Mouse (Mus musculus) neural tube, embryonic 10.5 days (tissue): ENCODE data around the gene Zfp213.

ENCODE experiments used
- DNase-seq: peaks from one replicate; pipeline ENCODE4 v3.0.0-alpha.2; 2017; ENCODE audit warnings: low spot score; ENCODE audit errors: extremely low spot score

Zfp213 gene

GRCm38 (mm10) chr17:23574130-23574529, 10.1 kb upstream of the Zfp213 start:
- DNase-seq = no peak

GRCm38 (mm10) chr17:23572059-23572458, 8.0 kb upstream of the Zfp213 start:
- no peak for DNase-seq

GRCm38 (mm10) chr17:23571084-23571483, 7.0 kb upstream of the Zfp213 start:
- DNase-seq = peak; percentile 20

GRCm38 (mm10) chr17:23570017-23570416, 6.0 kb upstream of the Zfp213 start:
- no peak for DNase-seq

- no peak for DNase-seq
Observed at GRCm38 (mm10) chr17:23568370-23568769, 4.3 kb upstream of the Zfp213 start.

- no peak for DNase-seq
Observed at GRCm38 (mm10) chr17:23566787-23567186, 2.7 kb upstream of the Zfp213 start.

- DNase-seq = no peak
Observed at GRCm38 (mm10) chr17:23564368-23564715, 304 bp upstream of the Zfp213 start.

- peak; percentile 35 for DNase-seq
Observed at GRCm38 (mm10) chr17:23559767-23560166, 4.3 kb downstream of the Zfp213 start.

- no peak for DNase-seq
Observed at GRCm38 (mm10) chr17:23555243-23555916, 8.7 kb downstream of the Zfp213 start.

GRCm38 (mm10) chr17:23554321-23554720, 9.7 kb downstream of the Zfp213 start:
- DNase-seq = no peak

GRCm38 (mm10) chr17:23553634-23554120, 10.4 kb downstream of the Zfp213 start:
- DNase-seq = no peak

- DNase-seq = no peak
Observed at GRCm38 (mm10) chr17:23552896-23553633, 11.0 kb downstream of the Zfp213 start.

GRCm38 (mm10) chr17:23551963-23552362, 12.1 kb downstream of the Zfp213 start:
- DNase-seq = no peak

- DNase-seq = no peak
Observed at GRCm38 (mm10) chr17:23551416-23551815, 12.6 kb downstream of the Zfp213 start.

GRCm38 (mm10) chr17:23550856-23551255, 13.2 kb downstream of the Zfp213 start:
- no peak for DNase-seq

- peak; percentile 95 for DNase-seq
Observed at GRCm38 (mm10) chr17:23550188-23550791, 13.7 kb downstream of the Zfp213 start.

GRCm38 (mm10) chr17:23549441-23549840, 14.6 kb downstream of the Zfp213 start:
- DNase-seq = peak; percentile 36

GRCm38 (mm10) chr17:23548615-23549014, 15.4 kb downstream of the Zfp213 start:
- peak; percentile 95 for DNase-seq

GRCm38 (mm10) chr17:23547681-23548443, 16.2 kb downstream of the Zfp213 start:
- DNase-seq = no peak

GRCm38 (mm10) chr17:23546702-23547505, 17.1 kb downstream of the Zfp213 start:
- peak; percentile 92 for DNase-seq

- DNase-seq = peak; percentile 93
Observed at GRCm38 (mm10) chr17:23546333-23546701, 17.7 kb downstream of the Zfp213 start.
